Mouse (Mus musculus) macrophage (primary cell): ENCODE results near the gene Gm281. TPM values are rescaled to one million over a fixed set of nuclear protein-coding genes. Genes with fewer than 3 reads are reported as not detected.

ENCODE experiments used
- polyA plus RNA-seq: library from polyadenylated mRNA; stranded (reverse); fragments of 250-400 nt; gene quantifications from 3 replicates; pipeline ENCODE4 v1.2.4, GENCODE M21; 2018; ENCODE audit warnings: inconsistent platforms

Gm281 gene
- polyA plus RNA-seq, 1 experiment from 2014 or later: not detected

Other genes with a start within 250 kb of the Gm281 start
- gene Sntn, start 243.6 kb downstream of the Gm281 start, polyA plus RNA-seq: not detected in 3 replicates
- gene Atxn7, start 47.0 kb upstream of the Gm281 start, polyA plus RNA-seq: 6.2 to 10.2 TPM (median 6.7 TPM) in 3 replicates
- 53.9 to 80.8 TPM (median 66.8 TPM) in 3 replicates for gene Thoc7, start 47.4 kb upstream of the Gm281 start, polyA plus RNA-seq
- 72.7 to 129 TPM (median 87.6 TPM) in 3 replicates for gene Psmd6, start 206.5 kb upstream of the Gm281 start, polyA plus RNA-seq